Mouse (Mus musculus): ENCODE measurements around the gene Car3.

DNA sequence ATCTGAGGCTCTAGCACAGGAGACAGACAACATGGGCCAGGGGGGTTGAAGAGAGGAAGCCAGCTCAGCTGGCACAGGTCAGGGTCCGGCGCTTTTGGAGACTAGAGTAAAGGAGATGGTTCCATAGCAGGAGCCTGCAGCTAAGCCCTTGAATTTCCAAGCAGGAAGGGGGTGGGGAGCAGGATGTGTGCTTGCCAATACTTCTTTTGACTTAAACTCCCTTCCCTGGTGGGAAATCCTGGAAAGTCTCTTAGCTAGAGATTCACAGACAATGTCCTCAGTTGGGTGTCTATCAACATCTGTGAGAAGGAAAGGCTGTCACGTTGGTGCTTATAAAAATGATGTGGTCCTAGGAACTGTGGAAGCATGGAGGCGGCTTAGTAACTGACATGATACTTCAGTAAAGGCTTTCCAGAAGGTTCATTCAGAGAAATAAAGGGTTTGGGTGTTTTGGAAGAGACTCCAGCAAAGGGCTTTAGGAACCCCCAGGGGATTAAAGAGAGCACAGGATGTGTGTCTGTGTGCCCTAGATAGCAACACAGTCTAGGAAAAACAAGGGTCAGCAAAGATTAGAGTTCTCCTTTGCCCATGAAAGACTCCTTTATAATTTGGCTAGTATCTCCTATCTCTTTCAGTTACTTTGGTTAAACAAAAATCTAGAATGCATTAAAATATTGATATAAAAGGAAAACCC is 26.6 kb downstream of the Car3 start:
- no peak for TF ChIP-seq CTCF (IDR thresholded peaks at IDR 0.05; ENCODE audit: low read depth, low read length)
- no peak for TF ChIP-seq TAL1 (conservative IDR thresholded peaks at IDR 0.05; ENCODE audit: low read depth, low read length)
- TF ChIP-seq POLR2AphosphoS5 (IDR thresholded peaks at IDR 0.05; ENCODE audit: insufficient replicate concordance, low read depth, low read length): no peak

Measured in G1E (cell line).